Mouse (Mus musculus) lung, postnatal 14 days (tissue): ENCODE results near the gene Ralgapa2.
A peak's percentile ranks its signal among the peaks of the same experiment; 100 is the strongest.

Source experiments
- DNase-seq: peaks from one replicate; pipeline ENCODE4 v3.0.0; 2021

Ralgapa2 gene

GRCm38 (mm10) chr2:146219791-146220190, 292.4 kb downstream of the Ralgapa2 start:
- no peak for DNase-seq

- no peak for DNase-seq
Measured at GRCm38 (mm10) chr2:146218881-146219535, 293.1 kb downstream of the Ralgapa2 start.

GRCm38 (mm10) chr2:146218161-146218691, 293.9 kb downstream of the Ralgapa2 start:
- no peak for DNase-seq

- no peak for DNase-seq
Measured at GRCm38 (mm10) chr2:146217227-146217980, 294.7 kb downstream of the Ralgapa2 start.

- DNase-seq, result no peak
Measured at GRCm38 (mm10) chr2:146216111-146217064, 295.8 kb downstream of the Ralgapa2 start.

- peak; percentile 22 for DNase-seq
Measured at GRCm38 (mm10) chr2:146214715-146215114, 297.4 kb downstream of the Ralgapa2 start.

GRCm38 (mm10) chr2:146210968-146211367, 301.2 kb downstream of the Ralgapa2 start:
- DNase-seq, result no peak

GRCm38 (mm10) chr2:146197947-146198346, 314.2 kb downstream of the Ralgapa2 start:
- no peak for DNase-seq

GRCm38 (mm10) chr2:146196126-146196525, 316.0 kb downstream of the Ralgapa2 start:
- no peak for DNase-seq
